Mouse (Mus musculus) spleen, postnatal 10 days (tissue): ENCODE measurements around the gene Spns3.

Source experiments
- DNase-seq, 2 experiments: peaks; one replicate each; pipeline ENCODE4 v3.0.0; 2021 to 2022; ENCODE audit warnings: low spot score in 2 of 2

The Spns3 gene

GRCm38 (mm10) chr11:72453105-72453953 lies 97.0 kb downstream of the Spns3 start:
- DNase-seq: no peak

DNA sequence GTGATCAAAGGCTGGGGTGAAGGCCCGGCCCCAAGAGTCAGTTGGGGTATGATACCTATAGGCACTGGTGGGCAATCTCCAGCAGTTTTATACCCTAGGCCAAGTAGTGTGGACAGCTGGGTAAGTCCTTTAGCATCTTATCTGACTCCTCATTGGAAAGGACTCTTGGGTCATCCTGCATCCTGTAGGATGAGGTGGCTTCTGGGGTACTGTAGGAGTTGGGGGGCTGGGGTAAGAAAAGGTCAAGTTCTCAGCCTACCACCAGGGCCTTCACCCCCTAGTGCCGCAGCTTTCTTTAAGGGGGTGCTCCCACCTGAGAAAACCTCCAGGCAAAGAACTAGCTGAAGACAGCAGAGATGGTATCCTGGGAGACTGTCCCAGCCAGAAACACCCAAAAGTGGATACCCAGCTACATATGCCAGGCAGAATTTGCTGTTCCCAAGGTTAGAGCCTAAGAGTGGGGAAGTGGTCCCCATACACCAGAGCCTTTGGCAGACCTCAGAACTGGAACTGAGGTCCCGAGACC lies 98.1 kb downstream of the Spns3 start:
- no peak for DNase-seq

- DNase-seq: peak in 1 of 2 experiments; percentile 27
Measured at GRCm38 (mm10) chr11:72447475-72447874, 102.8 kb downstream of the Spns3 start.

- DNase-seq: peak; percentile 43 to 80
Measured at GRCm38 (mm10) chr11:72446311-72447105, 103.8 kb downstream of the Spns3 start.
